ENCODE assay signal across 26 mouse cellular contexts in the genomic region with DNA sequence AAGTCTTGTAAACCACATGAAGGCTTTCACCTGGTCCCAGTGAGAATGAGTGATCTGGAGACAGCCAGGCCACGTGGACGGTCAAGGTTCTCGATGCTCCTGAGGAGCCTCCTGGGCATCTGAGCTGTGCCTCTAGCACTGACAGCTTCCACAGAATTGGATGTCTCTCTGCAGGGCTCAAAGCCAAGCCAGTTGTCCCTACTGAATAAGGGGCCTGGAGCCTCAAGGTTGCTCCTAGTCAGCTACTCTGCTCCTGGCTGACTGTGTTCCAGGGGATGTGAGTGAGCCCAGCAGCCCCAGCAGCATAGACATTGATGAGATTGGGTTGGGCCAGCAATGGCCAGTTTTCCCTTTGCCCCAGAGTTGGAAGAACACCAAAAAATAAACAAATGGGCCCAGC.
DNase-seq lines count a peak whose midpoint lies in the region; ATAC-seq lines count a peak whose summit lies in the region.
"Had no signal": no experiment of that assay in that cellular context is flagged by ENCODE, and none has a peak within 500 bp of the region (broad histone marks: within the 10 kb centered on the region; RNA-seq: fewer than 3 reads in every experiment).

No protein-coding gene starts in this region.

- peak; percentile 47 for DNase-seq in adrenal gland, adult 2 months
- DNase-seq in adrenal gland, postnatal 25 days = no peak
- peak; percentile 3 for DNase-seq in gastrocnemius, postnatal 10 days
- DNase-seq in gastrocnemius, postnatal 25 days = no peak
- DNase-seq in limb, embryonic 10.5 days (ENCODE audit: low spot score) = no peak
- DNase-seq: B cell, adult 2 months; cerebellum, adult 18-20 months; cerebellum, adult 9-10 months; cerebellum, postnatal 14 days; gastrocnemius, postnatal 14 days; heart, postnatal 14 days; heart, postnatal 4 days; kidney, adult 18-20 months had no signal

- peaks cover 8% of the 10 kb centered on the region; the same call in 1 of the 2 replicates for H3K36me3 ChIP-seq in limb, embryonic 15.5 days
- H3K36me3 ChIP-seq in limb, embryonic 10.5 days = peaks cover 49% of the 10 kb centered on the region
- 0 out of 2 replicates have a peak, but pooled peaks cover 7% of the 10 kb centered on the region for H3K36me3 ChIP-seq in kidney, embryonic 15.5 days
- H3K36me3 ChIP-seq: G1E had no signal

- peaks cover 22% of the 10 kb centered on the region for H3K4me1 ChIP-seq in limb, embryonic 15.5 days
- H3K4me1 ChIP-seq in limb, embryonic 10.5 days = peaks cover 28% of the 10 kb centered on the region
- peaks cover 53% of the 10 kb centered on the region for H3K4me1 ChIP-seq in kidney, embryonic 15.5 days
- H3K4me1 ChIP-seq: forebrain, embryonic 13.5 days had no signal

- no peak overlapping the region for H3K4me3 ChIP-seq in limb, embryonic 15.5 days
- H3K4me3 ChIP-seq in limb, embryonic 10.5 days = no peak overlapping the region
- no peak overlapping the region for H3K4me3 ChIP-seq in kidney, embryonic 15.5 days (replicated peaks)
- H3K4me3 ChIP-seq: forebrain, embryonic 10.5 days; forebrain, embryonic 13.5 days; heart, embryonic 13.5 days had no signal

- no peak overlapping the region for H3K4me2 ChIP-seq in limb, embryonic 15.5 days
- H3K4me2 ChIP-seq in kidney, embryonic 15.5 days = no peak overlapping the region
- H3K4me2 ChIP-seq: forebrain, embryonic 13.5 days; heart, embryonic 13.5 days; hindbrain, embryonic 14.5 days had no signal

- H3K9ac ChIP-seq in limb, embryonic 15.5 days = no peak overlapping the region
- no peak overlapping the region for H3K9ac ChIP-seq in kidney, embryonic 15.5 days
- H3K9ac ChIP-seq: forebrain, embryonic 13.5 days; heart, embryonic 13.5 days; hindbrain, embryonic 14.5 days had no signal

- 0 out of 2 replicates have a peak, but pooled peaks have one; percentile 40 for ATAC-seq in limb, embryonic 15.5 days (ENCODE audit: insufficient number of reproducible peaks, low FRiP score, low TSS enrichment, low read depth)
- no peak for ATAC-seq in kidney, embryonic 15.5 days (replicated peaks; ENCODE audit: low FRiP score)
- ATAC-seq: forebrain, embryonic 13.5 days; forebrain, embryonic 16.5 days; hindbrain, postnatal 0 days; inflammation-experienced regulatory T-cells, adult 6 months; intestine, embryonic 16.5 days; Patski had no signal

- 89% methylated on average over 3 of the region's 3 CpGs for WGBS in limb, embryonic 15.5 days
- 94% methylated on average over 3 of the region's 3 CpGs for WGBS in limb, embryonic 10.5 days
- WGBS in kidney, embryonic 15.5 days = 80% methylated on average over 3 of the region's 3 CpGs

- no peak overlapping the region for H3K27ac ChIP-seq in limb, embryonic 15.5 days
- no peak overlapping the region for H3K27ac ChIP-seq in limb, embryonic 10.5 days
- H3K27ac ChIP-seq in kidney, embryonic 15.5 days = no peak overlapping the region
- H3K27ac ChIP-seq: forebrain, embryonic 10.5 days; forebrain, embryonic 13.5 days; heart, embryonic 13.5 days; hindbrain, embryonic 14.5 days; hindbrain, postnatal 0 days had no signal

- no peaks in the 10 kb centered on the region for H3K9me3 ChIP-seq in limb, embryonic 15.5 days
- no peaks in the 10 kb centered on the region for H3K9me3 ChIP-seq in limb, embryonic 10.5 days (replicated peaks)
- no peaks in the 10 kb centered on the region for H3K9me3 ChIP-seq in kidney, embryonic 15.5 days (replicated peaks)
- H3K9me3 ChIP-seq: forebrain, embryonic 13.5 days; heart, embryonic 13.5 days had no signal

- no peaks in the 10 kb centered on the region for H3K27me3 ChIP-seq in limb, embryonic 15.5 days
- H3K27me3 ChIP-seq in limb, embryonic 10.5 days (ENCODE audit: low read depth, poor library complexity, severe bottlenecking) = no peaks in the 10 kb centered on the region
- H3K27me3 ChIP-seq in kidney, embryonic 15.5 days = no peaks in the 10 kb centered on the region
- H3K27me3 ChIP-seq: CH12.LX; forebrain, embryonic 13.5 days; heart, embryonic 13.5 days; Patski had no signal

Comparison
In these comparisons a context has a peak if more than half of its experiments do, and no peak if none do; other contexts are left out.
1. DNase-seq: peak in adrenal gland, adult 2 months (single experiment) and gastrocnemius, postnatal 10 days (single experiment); none in adrenal gland, postnatal 25 days (single experiment), gastrocnemius, postnatal 25 days (single experiment) and limb, embryonic 10.5 days (single experiment).